Mouse (Mus musculus): Measurements from ENCODE around the gene Spryd3.
A peak's percentile ranks its signal among the peaks of the same experiment; 100 is the strongest.
"Not testable (repeated sequence)": the region's sequence is repeated elsewhere in the genome, so short reads cannot be mapped to it uniquely, and the experiment has no call there.

Gene Spryd3

DNA sequence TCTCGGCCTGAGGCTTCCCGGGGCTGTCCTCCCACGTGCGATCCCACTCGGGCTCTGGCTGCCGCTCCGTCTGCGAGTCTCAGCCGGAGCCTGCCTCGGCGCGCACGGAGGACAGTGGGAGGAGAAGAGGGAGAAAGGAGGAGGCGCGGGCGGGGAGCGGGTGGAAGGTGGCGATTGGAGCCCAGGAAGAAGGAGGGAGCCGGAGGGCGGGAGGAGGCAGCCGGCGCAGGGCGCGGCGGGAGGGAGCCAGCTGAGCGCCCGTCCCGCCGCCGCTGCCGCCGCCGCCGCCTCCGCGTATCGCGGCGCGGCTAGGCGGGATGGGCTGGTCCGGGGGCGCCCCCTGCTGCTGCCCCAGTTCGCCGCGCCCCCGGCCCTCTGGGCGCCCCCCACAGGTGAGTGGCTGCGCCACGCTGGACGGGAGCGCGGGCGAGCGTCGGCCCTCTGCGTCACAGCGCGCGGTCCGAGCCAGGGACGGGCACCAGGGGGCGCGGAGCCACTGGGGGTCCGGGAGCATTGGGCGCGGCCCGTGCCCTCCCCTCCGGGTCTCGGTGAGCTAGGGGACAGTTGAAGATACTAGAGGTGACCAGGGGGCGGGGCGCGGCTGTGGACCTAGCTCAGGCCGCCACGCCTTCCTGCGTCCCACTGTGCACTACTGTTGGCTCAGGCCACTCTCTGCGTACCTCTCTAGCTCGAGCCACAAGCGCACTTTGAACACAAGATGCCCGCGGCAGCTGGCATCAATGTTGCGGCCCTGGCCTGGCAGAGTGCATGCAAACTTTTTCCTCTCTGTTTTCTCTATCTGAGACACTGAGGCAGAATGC is 35.7 kb downstream of the Spryd3 start, which contains the start of gene Tns2:
Tns2 (plus strand) TSS at position 253 of the 821 bp plus-strand sequence.
- peak; percentile 47 to 74 for DNase-seq (ENCODE audit: low spot score in 2 of 2)

DNA sequence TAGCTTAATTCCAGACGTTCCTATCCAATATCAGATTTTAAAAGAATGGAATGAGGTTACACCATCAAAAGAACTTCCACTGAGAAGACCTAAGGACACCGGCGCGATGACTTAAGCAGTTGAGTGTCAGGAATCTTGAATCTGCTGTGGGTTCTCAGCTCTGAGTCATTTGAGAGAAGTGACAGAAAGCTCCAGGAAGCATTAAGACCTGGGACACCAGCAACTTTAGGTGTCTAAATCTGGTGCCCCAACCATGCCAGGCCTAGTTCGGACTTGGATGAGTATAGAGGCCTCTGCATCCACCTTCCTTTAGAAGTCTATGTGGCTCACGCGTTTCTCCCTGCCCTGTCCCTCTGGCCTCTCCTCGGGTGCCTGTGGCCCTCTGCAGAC is 36.3 kb downstream of the Spryd3 start:
- DNase-seq (ENCODE audit: low spot score in 2 of 2), result no peak

DNA sequence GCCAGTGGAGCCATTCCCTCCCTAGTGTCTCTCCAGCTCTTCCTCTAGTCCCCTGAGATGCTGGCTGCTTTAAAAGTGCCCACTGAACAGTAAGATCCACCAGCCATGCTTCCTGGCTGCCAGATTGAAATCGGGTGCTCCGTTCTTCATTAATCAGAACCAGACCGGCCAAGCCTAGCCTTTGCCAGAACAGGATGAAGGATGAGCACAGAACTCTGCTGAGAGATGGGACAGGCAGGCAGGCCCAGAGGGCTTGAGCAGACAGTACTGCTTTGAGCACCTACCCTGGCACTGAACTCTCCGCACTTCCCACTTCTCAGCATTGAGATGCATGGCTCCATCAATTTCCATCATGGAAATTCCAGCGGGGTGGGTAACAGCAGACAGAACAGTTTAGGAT is 36.8 kb downstream of the Spryd3 start:
- DNase-seq (ENCODE audit: low spot score in 2 of 2), result no peak

DNA sequence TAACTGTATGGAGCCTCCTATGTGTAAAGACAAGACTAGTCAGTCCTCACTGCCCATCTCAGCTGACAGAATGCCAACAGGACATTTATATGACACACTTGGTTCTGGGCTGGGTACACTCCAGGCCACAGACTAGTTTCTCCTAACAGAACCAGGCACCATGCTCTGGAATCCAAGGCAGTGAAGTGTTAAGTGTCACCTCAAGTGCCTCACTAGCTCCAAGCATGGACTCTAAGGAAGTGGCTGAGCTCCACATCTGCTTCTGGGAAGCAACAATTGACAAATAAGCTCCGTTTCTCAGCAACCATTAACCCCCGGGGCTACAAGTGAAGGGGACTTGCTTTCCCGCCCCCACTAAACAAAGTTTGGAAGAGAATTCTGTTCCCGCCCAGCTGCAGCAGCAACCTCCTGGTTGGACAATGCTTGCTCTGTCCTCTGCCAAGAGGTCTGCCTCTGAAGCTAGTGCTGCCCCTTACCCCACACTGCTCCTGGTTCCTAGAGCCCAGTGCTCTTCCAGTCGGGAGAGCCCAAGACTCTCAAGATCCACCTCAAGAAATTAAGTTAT is 38.0 kb downstream of the Spryd3 start:
- DNase-seq (ENCODE audit: low spot score in 2 of 2), result no peak

DNA sequence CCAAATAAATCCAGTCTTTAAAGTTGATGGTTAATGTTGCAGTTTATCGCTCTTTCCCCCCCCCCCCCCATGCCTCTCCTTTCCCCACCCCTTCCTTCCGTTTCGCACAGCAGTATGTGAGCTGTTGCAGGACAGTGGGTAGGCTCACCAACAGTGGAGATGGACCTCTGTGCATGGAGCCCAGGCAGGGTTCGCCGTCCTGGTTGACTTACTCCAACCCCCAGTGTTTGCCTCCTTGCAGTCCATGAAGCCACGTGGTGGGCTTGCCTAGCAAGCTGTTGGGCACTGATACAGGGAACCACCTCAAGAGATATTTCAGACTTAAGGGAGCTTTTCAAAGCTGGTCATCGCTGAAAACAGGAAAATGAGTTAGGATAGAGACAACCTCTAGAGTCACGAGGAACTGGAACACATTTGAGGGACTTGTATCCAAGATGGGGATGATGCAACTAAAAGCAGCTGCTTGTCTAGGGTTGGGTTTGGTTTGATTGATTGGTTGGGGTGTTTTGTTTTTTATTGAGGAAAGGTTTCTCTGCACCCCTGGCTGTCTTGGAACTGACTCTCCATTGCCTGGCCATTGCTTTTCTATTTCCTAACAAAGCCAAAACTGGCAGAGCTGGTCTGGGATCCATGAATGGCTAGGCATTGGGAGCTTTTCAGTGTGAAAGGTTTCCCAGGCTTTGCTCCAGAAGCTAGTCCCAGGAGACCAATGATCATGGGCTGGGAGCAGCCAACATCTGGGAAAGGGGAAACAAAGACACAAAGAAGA is 38.7 kb downstream of the Spryd3 start:
- DNase-seq (ENCODE audit: low spot score in 2 of 2), result no peak

DNA sequence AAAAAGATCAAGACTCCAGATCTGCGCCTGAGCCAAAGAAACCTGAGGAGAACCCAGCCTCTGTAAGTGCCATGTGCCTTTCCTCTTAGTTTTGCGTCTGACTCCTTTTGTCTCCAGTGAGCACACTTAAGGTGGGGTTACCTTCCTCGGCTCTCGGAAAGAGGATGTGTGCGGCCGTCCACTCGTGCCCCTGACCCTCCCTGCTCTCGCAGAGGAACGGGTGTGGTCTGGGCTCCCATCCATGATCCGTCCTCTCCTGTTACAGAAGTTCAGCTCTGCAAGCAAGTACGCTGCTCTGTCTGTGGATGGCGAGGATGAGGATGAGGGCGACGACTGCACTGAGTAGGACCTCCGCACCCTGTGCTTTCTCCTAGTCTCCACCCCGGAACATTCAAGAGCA is 41.0 kb downstream of the Spryd3 start:
- DNase-seq (ENCODE audit: low spot score in 2 of 2), result no peak

DNA sequence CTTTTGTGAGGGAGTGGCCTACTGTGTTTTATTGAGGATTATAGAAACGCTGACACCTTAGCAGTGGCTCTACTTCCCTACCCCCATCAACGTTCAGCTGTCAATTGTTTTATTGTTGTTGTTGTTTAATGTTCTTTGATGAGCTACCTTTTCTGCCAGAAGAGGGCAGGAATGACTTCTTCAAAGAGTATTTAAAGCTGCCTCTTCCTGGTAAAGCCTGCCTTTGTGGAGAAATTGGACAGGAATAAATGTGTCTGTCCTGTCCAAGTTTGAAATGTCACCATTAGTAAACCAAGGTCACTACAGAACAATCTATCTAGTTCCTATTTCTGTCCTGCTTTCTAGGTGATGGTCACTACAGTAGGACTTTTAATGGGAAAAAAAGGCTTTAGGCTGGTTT is 41.9 kb downstream of the Spryd3 start:
- no peak for DNase-seq (ENCODE audit: low spot score in 2 of 2)

DNA sequence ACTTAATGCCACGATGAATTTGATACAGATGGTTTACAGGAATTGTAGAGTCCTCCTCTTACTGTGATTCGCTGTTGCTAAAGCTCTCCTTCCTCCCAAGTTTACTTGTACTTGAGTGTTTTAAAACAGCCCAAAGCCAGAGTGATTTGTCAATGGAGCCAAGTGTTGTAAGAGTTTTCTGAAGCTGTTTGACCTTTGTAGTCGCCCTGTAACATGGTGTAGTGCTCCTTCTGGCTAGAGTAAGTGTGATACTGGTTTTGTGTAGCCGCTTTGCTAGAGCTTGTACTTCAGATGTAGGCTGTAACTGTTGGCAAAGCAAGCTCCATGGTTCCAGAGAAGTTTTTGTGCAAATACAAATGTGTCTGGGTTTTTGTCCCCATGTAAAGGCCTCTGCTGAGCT is 43.8 kb downstream of the Spryd3 start:
- DNase-seq (ENCODE audit: low spot score in 2 of 2), result no peak

DNA sequence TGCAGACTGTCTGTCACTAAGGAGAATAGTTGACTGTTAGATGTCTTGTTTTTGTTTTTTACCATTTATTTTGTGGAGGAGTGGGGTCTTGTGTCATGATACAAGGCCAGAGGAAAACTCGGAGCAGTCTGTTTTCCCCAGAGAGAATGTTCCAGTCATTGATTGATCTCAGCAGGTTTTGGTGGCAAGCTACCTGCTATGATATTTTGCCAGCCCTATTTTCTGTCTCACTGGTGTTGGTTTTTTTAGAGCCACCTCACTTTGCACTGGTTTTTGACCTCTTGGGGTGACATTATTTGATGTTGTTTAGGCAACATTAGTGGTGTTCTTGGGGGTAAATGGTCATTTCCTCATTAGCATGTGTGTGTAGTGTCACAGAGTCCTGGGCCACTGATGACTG is 44.3 kb downstream of the Spryd3 start:
- DNase-seq (ENCODE audit: low spot score in 2 of 2), result no peak

DNA sequence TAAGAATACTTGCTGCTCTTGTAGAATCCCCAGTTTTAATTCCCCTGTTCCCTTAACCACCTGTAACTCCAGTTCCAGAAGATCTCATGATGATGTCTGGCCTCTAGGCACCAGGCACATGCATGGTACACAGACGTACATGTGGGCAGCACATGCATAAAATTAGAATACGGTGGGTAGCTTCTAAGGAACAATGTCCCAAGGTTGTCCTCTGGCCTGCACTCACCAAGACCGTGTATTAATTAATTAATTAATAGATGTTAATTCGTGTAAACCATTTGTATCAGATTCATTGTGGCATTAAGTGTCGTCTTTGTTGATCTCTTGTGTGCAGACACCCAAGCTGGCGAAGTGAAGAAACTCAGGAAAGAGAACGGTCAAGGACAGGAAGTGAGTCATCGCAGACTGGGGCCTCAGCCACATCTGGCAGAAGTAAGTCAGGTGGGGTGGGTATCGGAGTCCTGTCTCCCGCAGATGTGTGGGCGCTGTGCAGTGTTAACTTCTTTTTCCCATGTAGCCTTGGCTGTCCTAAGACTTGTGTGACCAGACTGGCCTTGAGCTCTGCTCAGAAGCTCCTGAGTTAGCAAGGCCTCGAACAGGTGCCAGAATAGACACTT is 44.9 kb downstream of the Spryd3 start:
- DNase-seq (ENCODE audit: low spot score in 2 of 2), result no peak

DNA sequence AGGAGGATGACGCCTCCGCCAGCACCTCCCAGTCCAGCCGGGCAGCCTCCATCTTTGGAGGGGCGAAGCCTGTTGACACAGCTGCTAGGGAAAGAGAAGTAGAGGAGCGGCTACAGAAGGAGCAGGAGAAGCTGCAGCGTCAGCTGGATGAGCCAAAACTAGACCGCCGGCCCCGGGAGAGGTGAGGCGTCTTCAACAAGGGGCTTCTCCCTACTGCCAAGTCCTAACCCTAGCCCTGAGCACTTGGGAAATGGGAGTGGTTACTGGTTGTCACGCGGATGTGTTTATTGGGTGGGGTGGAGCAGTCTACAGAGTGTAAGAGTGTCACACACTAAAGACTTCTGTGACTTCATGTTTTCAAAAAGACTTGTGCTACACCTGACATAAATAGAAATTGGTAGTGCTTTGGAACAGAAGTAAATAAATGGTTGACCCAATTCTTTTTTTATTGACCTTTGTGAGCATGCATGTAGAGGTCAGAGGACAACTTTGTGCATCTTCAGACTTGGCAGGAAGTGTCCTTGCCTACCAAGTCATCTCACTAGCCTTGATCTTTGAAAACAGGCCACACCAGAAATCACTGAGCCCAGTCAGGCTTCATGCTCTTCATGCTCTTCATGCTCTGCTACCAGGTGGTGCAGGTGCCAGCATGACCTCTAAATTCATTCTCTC is 46.0 kb downstream of the Spryd3 start:
- DNase-seq (ENCODE audit: low spot score in 2 of 2), result no peak

DNA sequence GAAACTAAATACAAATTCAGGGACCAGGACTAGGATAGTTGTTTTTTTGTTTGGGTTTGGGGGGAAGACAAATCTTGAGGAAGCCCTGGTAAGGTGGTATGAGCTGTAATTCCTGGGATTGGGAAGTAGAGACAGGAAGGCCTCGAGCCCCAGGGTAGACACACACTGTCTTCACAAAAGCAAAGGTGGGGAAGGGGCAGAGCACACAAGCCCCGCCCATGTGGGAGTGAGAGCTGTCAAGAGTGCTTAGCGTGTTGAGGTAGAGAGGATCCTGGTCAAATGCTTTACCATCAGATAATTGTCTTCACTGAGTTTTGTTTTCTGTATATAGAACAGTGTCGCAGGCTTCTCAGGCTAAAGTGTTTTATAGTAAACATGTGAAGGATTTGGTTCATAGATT is 53.0 kb downstream of the Spryd3 start:
- no peak for DNase-seq (ENCODE audit: low spot score in 2 of 2)

DNA sequence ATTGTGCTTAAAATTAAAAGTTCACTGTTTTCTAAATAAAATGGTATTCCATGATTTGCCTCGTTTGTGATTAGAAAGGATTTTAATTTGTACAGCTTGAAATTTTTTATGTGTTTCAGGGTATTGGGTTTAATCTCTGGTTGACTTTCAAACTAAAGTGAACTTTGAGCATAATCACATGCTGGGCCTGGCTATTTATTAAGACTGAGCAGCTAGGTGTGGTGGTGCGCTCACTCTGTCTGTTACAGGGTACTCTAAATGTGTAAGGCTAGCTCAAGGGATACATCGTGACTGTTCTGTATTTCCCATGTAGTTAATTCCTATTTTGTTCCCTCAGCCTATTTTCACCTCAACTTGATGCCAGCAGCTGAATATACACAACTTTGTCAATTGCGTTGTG is 53.9 kb downstream of the Spryd3 start:
- DNase-seq (ENCODE audit: low spot score in 2 of 2), result no peak

DNA sequence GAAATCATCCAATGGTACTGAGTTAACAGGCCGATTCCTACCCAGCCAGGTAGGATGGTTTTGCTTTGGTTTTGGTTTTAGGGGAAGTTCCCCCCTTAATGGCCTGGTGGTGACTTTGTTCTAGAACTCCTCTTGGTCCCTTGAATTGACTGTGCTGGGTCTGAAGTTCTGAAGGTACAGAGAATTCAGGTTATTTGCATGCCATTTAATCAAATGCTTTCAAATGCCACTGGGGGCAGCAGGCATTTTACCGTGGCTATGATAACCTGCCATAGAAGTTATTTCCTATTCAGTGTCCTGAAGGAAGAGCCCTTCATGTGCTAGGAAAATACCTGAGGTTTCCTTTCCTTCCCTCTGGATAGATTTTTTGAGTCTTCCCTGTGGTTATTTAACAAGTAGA is 55.6 kb downstream of the Spryd3 start:
- DNase-seq (ENCODE audit: low spot score in 2 of 2), result no peak

DNA sequence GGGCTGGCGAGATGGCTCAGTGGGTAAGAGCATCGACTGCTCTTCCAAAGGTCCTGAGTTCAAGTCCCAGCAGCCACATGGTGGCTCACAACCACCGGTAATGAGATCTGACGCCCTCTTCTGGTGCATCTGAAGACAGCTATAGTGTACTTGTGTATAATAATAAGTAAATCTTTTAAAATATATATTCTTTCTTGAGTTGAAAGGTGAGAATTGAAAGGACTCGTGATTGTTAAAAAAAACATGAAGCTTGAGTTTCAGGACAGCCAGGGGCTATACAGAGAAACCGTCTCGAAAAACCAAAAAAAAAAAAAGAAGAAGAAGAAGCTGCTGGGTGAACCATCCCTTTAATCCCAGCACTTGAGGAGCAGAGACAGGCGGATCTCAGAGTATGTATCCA is 56.1 kb downstream of the Spryd3 start:
- DNase-seq (ENCODE audit: low spot score in 2 of 2), result not testable (repeated sequence)

DNA sequence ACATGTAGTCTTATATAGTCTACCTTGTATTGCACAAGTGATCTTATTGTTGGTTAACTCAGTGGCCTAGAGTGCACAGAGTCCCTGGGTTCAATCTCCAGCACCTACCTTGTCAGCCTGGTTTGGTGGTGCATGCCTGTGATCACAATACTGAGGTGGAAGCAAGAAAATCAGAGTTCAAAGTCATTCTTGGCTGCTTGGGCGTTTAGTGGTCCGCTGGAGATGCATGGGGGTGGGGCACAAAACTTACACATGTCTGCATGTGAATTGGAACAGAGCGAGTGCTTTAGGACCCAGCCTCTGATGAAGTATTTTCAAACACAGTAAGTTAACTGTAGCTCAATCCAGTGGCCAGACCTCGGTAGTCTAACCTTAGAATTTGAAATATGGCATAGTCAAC is 56.8 kb downstream of the Spryd3 start:
- no peak for DNase-seq (ENCODE audit: low spot score in 2 of 2)

DNA sequence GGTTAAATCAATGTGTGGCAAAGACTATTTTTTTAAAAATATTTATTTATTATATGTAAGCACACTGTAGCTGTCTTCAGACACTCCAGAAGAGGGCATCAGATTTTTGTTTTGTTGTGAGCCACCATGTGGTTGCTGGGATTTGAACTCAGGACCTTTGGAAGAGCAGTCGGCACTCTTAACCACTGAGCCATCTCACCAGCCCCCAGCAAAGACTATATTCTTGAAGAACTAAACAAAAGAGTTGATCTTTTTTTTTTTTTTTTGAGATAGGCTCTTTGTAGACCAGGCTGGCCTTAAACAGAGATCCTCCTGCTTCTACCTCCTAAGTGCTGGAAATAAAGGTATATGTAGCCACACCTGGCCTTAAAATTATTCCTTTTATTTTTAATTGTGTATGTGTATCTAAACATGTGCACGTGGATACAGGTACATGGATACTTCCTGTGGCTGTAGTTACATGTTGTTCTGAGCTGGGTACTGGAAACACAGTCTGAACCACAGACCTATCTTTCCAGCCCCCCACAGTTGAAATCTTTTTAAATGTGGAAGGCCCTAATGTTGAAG is 58.8 kb downstream of the Spryd3 start:
- DNase-seq (ENCODE audit: low spot score in 2 of 2), result no peak

DNA sequence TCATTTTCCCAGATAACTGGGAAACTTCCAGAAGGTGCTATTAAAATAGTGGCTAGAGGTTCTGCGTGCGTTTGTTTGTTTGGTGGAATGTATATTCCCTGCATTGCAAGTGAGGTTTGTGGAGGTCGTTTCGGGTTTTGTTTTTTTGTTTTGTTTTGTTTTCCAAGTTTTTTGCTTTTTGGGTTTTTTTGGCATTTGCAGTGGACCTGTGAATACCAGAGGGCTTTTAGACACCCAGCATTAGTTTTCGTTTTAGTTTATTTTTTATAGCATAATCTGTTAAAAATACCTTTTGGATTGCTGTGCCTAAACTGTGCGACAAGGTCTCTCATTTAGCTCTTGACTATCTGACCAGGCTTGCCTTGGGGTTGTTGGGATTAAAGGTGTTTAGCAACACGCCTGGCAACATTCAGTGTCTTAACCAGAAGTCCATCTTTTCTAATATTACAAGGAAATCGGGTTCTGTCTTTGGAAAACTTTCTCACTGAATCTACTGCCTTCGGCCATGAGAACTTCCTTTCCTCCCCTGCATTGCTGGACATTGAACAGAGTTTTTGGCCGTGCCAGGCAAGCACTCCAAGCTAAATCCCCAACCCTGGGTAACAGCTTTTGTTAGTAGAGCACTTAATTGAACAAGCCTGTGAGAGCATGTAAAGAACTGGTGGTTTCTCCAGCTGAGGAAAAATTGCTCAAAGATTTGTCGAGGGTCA is 61.0 kb downstream of the Spryd3 start:
- DNase-seq (ENCODE audit: low spot score in 2 of 2), result no peak

DNA sequence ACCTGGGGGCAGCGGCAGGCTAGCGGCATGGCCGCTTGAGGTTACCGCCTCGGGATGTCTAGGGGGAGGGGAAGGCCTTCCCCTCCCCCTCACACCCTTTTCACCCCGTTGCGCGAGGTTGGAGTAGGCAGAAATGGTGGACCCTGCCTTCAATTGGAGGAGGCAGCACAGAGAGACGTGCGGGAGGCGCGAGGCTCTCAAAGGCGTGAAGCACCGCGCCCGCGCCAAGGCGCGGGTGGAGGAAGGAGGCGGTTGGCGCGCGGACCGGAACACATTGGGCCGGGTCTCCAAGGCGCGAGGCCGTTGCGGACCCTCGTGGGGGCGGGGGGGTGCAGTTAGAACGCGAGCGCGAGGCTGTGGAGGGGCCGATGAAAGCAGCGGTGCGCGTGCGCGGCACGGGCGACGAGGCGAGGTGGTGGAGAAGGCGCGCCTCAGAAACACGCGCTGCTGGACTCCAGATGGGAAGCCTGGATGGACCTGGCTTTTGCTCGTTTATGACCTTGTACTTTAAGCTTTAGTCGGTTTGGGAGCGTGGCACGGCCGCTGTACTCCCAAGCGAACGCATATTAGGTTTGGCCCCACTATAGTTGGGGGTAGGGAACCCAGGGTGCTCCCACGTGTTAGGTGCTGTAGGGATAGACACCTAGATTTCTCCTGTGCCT is 61.8 kb downstream of the Spryd3 start:
- peak; percentile 63 to 71 for DNase-seq (ENCODE audit: low spot score in 2 of 2)

DNA sequence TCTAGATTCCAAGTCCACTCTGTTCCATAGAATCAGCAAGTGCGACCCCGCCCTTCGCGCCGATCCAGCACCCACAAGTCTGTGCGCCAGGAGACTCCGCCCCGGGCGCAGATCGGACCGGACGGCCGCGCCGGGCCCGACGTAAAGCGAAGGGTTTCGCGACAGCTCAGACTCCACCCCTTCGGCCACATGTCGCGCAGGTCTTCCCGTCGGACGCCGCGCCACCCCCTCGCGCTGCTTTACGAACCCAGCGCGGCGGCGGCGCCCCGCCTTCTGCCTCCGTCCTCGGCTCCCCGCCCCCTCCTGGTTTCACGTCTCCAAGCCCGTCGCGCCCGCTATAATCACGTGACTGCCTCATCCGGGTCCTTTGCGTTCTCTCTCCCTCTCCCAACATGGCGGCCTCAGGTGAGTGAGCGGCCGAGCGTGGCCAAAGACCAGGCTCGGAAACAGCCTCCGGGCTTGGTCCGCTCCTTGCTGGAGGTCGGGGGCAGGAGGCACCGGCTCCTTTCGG is 62.4 kb downstream of the Spryd3 start, which contains the start of gene Eif4b:
Eif4b (plus strand) TSS at position 215 of the 511 bp plus-strand sequence.
- DNase-seq (ENCODE audit: low spot score in 2 of 2), result peak; percentile 98 to 99

Data from thymus, postnatal 10 days (tissue).